ENCODE assay signal across 8 mouse cellular contexts in the genomic region with DNA sequence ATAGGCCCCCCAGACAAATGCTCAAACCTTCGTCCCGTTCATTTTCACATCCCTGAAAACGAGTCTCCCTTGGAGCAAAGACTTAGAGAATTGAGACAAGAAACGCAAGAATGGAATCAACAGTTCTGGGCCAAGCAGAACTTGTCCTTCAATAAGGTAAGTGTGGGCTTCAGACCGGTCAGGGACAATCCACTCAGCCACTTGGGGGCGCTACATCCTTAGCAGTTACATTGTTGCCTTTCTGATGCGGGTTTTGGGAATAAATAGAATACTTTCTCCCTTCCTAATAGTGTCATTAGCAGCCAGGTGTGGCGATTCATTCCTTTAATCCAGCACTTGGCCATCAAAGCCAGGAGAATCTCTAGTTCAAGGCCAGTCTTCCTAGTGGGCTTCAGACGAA. TPM values are rescaled to one million over a fixed set of nuclear protein-coding genes. Genes with fewer than 3 reads are reported as not detected.
A peak's percentile ranks its signal among the peaks of the same experiment; 100 is the strongest.
DNase-seq lines count a peak whose midpoint lies in the region; ATAC-seq and TF ChIP-seq lines count a peak whose summit lies in the region.
"Had no signal": no experiment of that assay in that cellular context is flagged by ENCODE, and none has a peak within 500 bp of the region (broad histone marks: within the 10 kb centered on the region; RNA-seq: fewer than 3 reads in every experiment).

No protein-coding gene starts in this region.

- no peak overlapping the region for H3K4me2 ChIP-seq in forebrain, embryonic 12.5 days
- H3K4me2 ChIP-seq: limb, embryonic 12.5 days had no signal

- peaks cover 2% of the 10 kb centered on the region for H3K4me1 ChIP-seq in ES-Bruce4 (ENCODE audit: control insufficient read depth, insufficient read depth, low read length)
- H3K4me1 ChIP-seq in small intestine, adult 2 months (ENCODE audit: control insufficient read depth, insufficient read depth, insufficient read length, low read length) = no peaks in the 10 kb centered on the region
- peaks cover 17% of the 10 kb centered on the region for H3K4me1 ChIP-seq in forebrain, embryonic 12.5 days

- TF ChIP-seq CTCF in ES-Bruce4 (IDR thresholded peaks at IDR 0.05; ENCODE audit: low read depth, low read length) = peak; percentile 85
- TF ChIP-seq CTCF in small intestine, adult 2 months (IDR thresholded peaks at IDR 0.05; ENCODE audit: extremely low read depth, insufficient read length, insufficient replicate concordance, low read depth, low read length) = peak; percentile 43; the same call in 1 of the 2 replicates

- H3K27ac ChIP-seq in ES-Bruce4 (ENCODE audit: insufficient read depth, low read length) = no peak overlapping the region
- no peak overlapping the region for H3K27ac ChIP-seq in small intestine, adult 2 months (ENCODE audit: insufficient read depth, low read depth, low read length)
- no peak overlapping the region for H3K27ac ChIP-seq in forebrain, embryonic 12.5 days
- H3K27ac ChIP-seq: limb, embryonic 12.5 days had no signal

- no peak for TF ChIP-seq POLR2A in ES-Bruce4 (IDR thresholded peaks at IDR 0.05; ENCODE audit: insufficient read depth, low read length)
- TF ChIP-seq POLR2A in small intestine, adult 2 months (IDR thresholded peaks at IDR 0.05; ENCODE audit: low read depth, low read length) = no peak

- DNase-seq in kidney, postnatal 10 days = peak; percentile 75
- DNase-seq in kidney, adult 8-10 months = no peak
- DNase-seq in B cell, adult 2 months = peak; percentile 73
- peak; percentile 77 to 79 for DNase-seq in cerebellum, postnatal 36 days

- H3K9ac ChIP-seq in ES-Bruce4 (ENCODE audit: low read depth, poor library complexity, severe bottlenecking) = no peak overlapping the region
- no peak overlapping the region for H3K9ac ChIP-seq in forebrain, embryonic 12.5 days
- H3K9ac ChIP-seq: limb, embryonic 12.5 days had no signal

- no peak for TF ChIP-seq EP300 in ES-Bruce4 (IDR thresholded peaks at IDR 0.05; ENCODE audit: insufficient read depth, low read depth, low read length)

- H3K27me3 ChIP-seq in ES-Bruce4 (ENCODE audit: control insufficient read depth, insufficient read depth, low read length, poor library complexity, severe bottlenecking) = no peaks in the 10 kb centered on the region
- H3K27me3 ChIP-seq in small intestine, adult 2 months (ENCODE audit: control insufficient read depth, insufficient read depth, low read length) = no peaks in the 10 kb centered on the region
- H3K27me3 ChIP-seq in forebrain, embryonic 12.5 days = no peaks in the 10 kb centered on the region
- H3K27me3 ChIP-seq: limb, embryonic 12.5 days had no signal

- ATAC-seq in forebrain, embryonic 12.5 days (ENCODE audit: low FRiP score) = no peak

- no peaks in the 10 kb centered on the region for H3K9me3 ChIP-seq in ES-Bruce4 (replicated peaks; ENCODE audit: control insufficient read depth, insufficient read depth, low read length, poor library complexity, severe bottlenecking)
- H3K9me3 ChIP-seq in forebrain, embryonic 12.5 days = no peaks in the 10 kb centered on the region
- H3K9me3 ChIP-seq: limb, embryonic 12.5 days had no signal

- H3K36me3 ChIP-seq in ES-Bruce4 (ENCODE audit: control insufficient read depth, insufficient read depth, low read length, poor library complexity, severe bottlenecking) = no peaks in the 10 kb centered on the region
- peaks cover 17% of the 10 kb centered on the region for H3K36me3 ChIP-seq in small intestine, adult 2 months (ENCODE audit: control insufficient read depth, insufficient read depth, low read length)
- peaks cover 24% of the 10 kb centered on the region for H3K36me3 ChIP-seq in forebrain, embryonic 12.5 days (replicated peaks)

- WGBS in small intestine, adult 2 months = 75% methylated on average over 9 of the region's 9 CpGs
- WGBS in forebrain, embryonic 12.5 days = 72% methylated on average over 9 of the region's 9 CpGs

- H3K4me3 ChIP-seq in ES-Bruce4 (ENCODE audit: low read depth, low read length) = no peak overlapping the region
- no peak overlapping the region for H3K4me3 ChIP-seq in small intestine, adult 2 months (ENCODE audit: low read depth, low read length)
- no peak overlapping the region for H3K4me3 ChIP-seq in forebrain, embryonic 12.5 days (replicated peaks)
- H3K4me3 ChIP-seq: limb, embryonic 12.5 days had no signal

RNA-seq across cellular contexts. Expression of gene Apopt1, which starts 9.6 kb away (rescaled TPM):
- 49.1 and 49.4 TPM in 2 replicates for polyA plus RNA-seq in ES-Bruce4 (2011; ENCODE audit: insufficient read depth, insufficient read length, low read depth, missing spikeins)
- polyA plus RNA-seq in small intestine, adult 2 months (2012; rRNA removed) = 12.1 and 16.7 TPM in 2 replicates
- polyA plus RNA-seq in forebrain, embryonic 12.5 days (2016; fragmentation: Nextera tagmentation; extraction: Ambion mirVana) = 55.0 and 56.0 TPM in 2 replicates

RNA-seq across cellular contexts. Expression of gene Bag5, which starts 9.6 kb away (rescaled TPM):
- 13.4 and 14.6 TPM in 2 replicates for polyA plus RNA-seq in ES-Bruce4 (2011; ENCODE audit: insufficient read depth, insufficient read length, low read depth, missing spikeins)
- 3.4 and 5.5 TPM in 2 replicates for polyA plus RNA-seq in small intestine, adult 2 months (2012; rRNA removed)
- 59.0 and 62.7 TPM in 2 replicates for polyA plus RNA-seq in forebrain, embryonic 12.5 days (2016; fragmentation: Nextera tagmentation; extraction: Ambion mirVana)

RNA-seq across cellular contexts. Expression of gene Klc1, which starts 36.0 kb away (rescaled TPM):
- 92.2 and 92.5 TPM in 2 replicates for polyA plus RNA-seq in ES-Bruce4 (2011; ENCODE audit: insufficient read depth, insufficient read length, low read depth, missing spikeins)
- 37.2 and 55.8 TPM in 2 replicates for polyA plus RNA-seq in small intestine, adult 2 months (2012; rRNA removed)
- 302 and 307 TPM in 2 replicates for polyA plus RNA-seq in forebrain, embryonic 12.5 days (2016; fragmentation: Nextera tagmentation; extraction: Ambion mirVana)

RNA-seq across cellular contexts. Expression of gene Trmt61a, which starts 44.7 kb away (rescaled TPM):
- polyA plus RNA-seq in ES-Bruce4 (2011; ENCODE audit: insufficient read depth, insufficient read length, low read depth, missing spikeins) = 13.0 and 14.8 TPM in 2 replicates
- polyA plus RNA-seq in small intestine, adult 2 months (2012; rRNA removed) = 24.9 and 33.6 TPM in 2 replicates
- 15.4 and 16.7 TPM in 2 replicates for polyA plus RNA-seq in forebrain, embryonic 12.5 days (2016; fragmentation: Nextera tagmentation; extraction: Ambion mirVana)

RNA-seq across cellular contexts. Expression of gene Ckb, which starts 50.5 kb away (rescaled TPM):
- 140 and 147 TPM in 2 replicates for polyA plus RNA-seq in ES-Bruce4 (2011; ENCODE audit: insufficient read depth, insufficient read length, low read depth, missing spikeins)
- 599 and 1,328 TPM in 2 replicates for polyA plus RNA-seq in small intestine, adult 2 months (2012; rRNA removed)
- polyA plus RNA-seq in forebrain, embryonic 12.5 days (2016; fragmentation: Nextera tagmentation; extraction: Ambion mirVana) = 2,395 and 2,485 TPM in 2 replicates

Comparison
In these comparisons a context has a peak if more than half of its experiments do, and no peak if none do; other contexts are left out.
1. DNase-seq: peak in kidney, postnatal 10 days (single experiment), B cell, adult 2 months (2 of 2) and cerebellum, postnatal 36 days (2 of 2); none in kidney, adult 8-10 months (0 of 2).